Mouse (Mus musculus) layer of hippocampus, adult 2 months (tissue): ENCODE data around the gene Vmn2r21. TPM values are rescaled to one million over a fixed set of nuclear protein-coding genes. Genes with fewer than 3 reads are reported as not detected.
"Not testable (repeated sequence)": the region's sequence is repeated elsewhere in the genome, so short reads cannot be mapped to it uniquely, and the experiment has no call there.

Source experiments
- DNase-seq, 2 experiments: peaks; one replicate each; pipeline ENCODE4 v3.0.0; 2022; ENCODE audit warnings: low spot score in 2 of 2
- H3K27ac ChIP-seq: fragments of 200-600 bp; 2 replicates; pipeline ENCODE4 v1.8.1; 2022
- H3K4me3 ChIP-seq: fragments of 200-600 bp; 2 replicates; pipeline ENCODE4 v1.8.1; 2022; ENCODE audit warnings: mild to moderate bottlenecking
- long read RNA-seq, 2 experiments: library from polyadenylated mRNA; stranded (forward); transcript quantifications; one replicate each; pipeline ENCODE4 v2.0.0; 2021; ENCODE audit warnings: borderline mapping rate in 2 of 2
- total RNA-seq, 2 experiments: library from RNA; stranded (reverse); gene quantifications; 2 replicates each; pipeline ENCODE4 v1.2.3; 2021

Gene Vmn2r21
- total RNA-seq, result not detected
- long read RNA-seq, experiment 1, result 0 reads
- long read RNA-seq, experiment 2, result 0 reads

DNA sequence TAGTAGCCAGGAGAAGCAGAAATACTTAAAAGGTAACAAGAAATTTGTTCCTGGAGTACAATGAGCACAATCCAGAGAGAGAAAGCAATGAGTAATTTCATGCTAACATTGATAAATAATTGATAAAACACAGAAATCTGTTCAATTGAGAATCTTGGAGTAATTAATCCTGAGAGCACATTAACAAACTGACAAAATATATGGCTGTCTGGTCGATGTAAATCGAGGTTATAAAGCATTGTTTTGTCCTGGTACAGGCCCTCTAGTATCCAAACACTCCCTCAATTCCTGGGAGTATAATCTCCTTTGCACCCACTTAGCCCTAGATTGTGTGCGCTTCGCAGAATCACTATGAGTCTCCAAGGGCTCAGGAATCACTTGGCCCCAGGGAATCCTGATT lies at the start of gene Vmn2r21:
TSS of gene Vmn2r21 (minus strand) at position 101 of the 400 bp plus-strand sequence.
- H3K27ac ChIP-seq, H3K4me3 ChIP-seq, DNase-seq: not testable (repeated sequence)

DNA sequence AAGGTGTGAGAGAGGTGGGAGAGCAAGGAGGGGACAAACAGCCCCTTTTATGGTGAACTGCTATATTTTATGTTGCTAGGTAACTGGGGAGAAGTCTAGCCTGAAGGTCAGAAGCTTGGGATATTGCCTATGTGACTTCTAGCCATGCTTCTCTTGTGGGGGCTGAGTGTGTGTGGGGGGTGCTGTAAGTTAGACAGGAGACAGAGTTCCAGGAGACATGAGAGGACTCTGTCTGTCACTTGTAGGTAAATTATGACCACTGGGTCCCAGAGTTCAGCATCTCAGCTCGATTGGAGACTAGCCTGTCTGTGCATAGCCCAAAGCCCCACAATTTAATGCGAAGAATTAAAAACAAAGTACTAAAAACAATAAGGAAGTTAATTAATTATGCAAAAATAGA lies 41.5 kb upstream of the Vmn2r21 start:
- not testable (repeated sequence) for H3K4me3 ChIP-seq, H3K27ac ChIP-seq, DNase-seq

GRCm38 (mm10) chr6:123539755-123540154 lies 6.5 kb upstream of the Vmn2r21 start:
- not testable (repeated sequence) for H3K27ac ChIP-seq, DNase-seq, H3K4me3 ChIP-seq

- not testable (repeated sequence) for H3K4me3 ChIP-seq, DNase-seq, H3K27ac ChIP-seq
Measured at GRCm38 (mm10) chr6:123522263-123523011, 10.8 kb downstream of the Vmn2r21 start.

DNA sequence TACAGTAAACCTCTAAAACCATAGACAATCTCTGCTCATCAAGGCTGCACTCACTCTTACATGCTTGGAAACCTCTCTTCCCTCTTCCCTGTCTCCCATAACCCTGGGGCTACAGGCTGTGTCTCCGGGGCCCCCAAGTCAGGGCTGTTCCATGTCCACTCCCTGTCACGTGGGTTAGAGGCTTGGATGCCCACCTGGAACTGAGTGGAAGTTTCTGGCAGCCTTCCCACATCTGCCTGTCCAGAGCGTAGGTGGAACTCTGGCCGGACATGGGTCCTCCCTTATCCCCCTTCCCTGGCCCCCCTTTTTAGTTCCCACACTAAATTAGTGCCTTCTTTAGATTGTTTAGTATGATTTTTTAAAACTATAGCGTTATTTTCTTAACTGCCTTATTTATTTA lies 60.2 kb downstream of the Vmn2r21 start:
- not testable (repeated sequence) for H3K4me3 ChIP-seq, H3K27ac ChIP-seq, DNase-seq

- not testable (repeated sequence) for H3K4me3 ChIP-seq, H3K27ac ChIP-seq, DNase-seq
Measured at GRCm38 (mm10) chr6:123472458-123472987, 60.7 kb downstream of the Vmn2r21 start.

DNA sequence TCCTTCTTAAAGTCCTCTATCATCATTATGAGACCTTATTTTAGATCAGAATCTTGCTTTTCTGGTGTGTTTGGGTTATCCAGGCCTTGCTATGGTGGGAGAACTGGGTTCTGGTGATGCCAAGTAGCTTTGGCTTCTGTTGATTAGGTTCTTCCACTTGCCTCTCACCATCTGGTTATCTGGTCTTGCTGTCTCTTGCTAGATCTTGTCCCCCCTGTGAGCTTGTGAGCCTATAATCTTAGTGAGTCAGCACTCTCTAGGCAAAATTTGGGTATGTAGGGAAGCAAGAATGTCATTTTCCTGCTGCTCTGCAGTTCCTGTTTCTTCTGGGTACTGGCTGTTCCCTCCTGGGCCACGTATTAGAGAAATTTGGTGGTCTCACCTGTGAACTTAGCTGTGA lies 64.6 kb downstream of the Vmn2r21 start:
- H3K4me3 ChIP-seq, H3K27ac ChIP-seq, DNase-seq: not testable (repeated sequence)

Other genes with a start within 250 kb of the Vmn2r21 start
- gene Clec4e, start 243.5 kb downstream of the Vmn2r21 start, total RNA-seq, result not detected
- gene Vmn2r19, start 225.1 kb downstream of the Vmn2r21 start, total RNA-seq, result not detected
- not detected for gene Vmn2r20, start 115.3 kb downstream of the Vmn2r21 start, total RNA-seq
- gene Vmn2r22, start 117.3 kb upstream of the Vmn2r21 start, total RNA-seq, result not detected
- not detected for gene Vmn2r23, start 169.3 kb upstream of the Vmn2r21 start, total RNA-seq
- gene Vmn2r24, start 245.5 kb upstream of the Vmn2r21 start, total RNA-seq, result not detected